Mouse (Mus musculus): ENCODE results near the gene Irf6. TPM values are rescaled to one million over a fixed set of nuclear protein-coding genes. Genes with fewer than 3 reads are reported as not detected.

Irf6 gene
- total and polyA plus RNA-seq, 3 experiments: 0.15 to 0.19 TPM; not detected in 1

GRCm38 (mm10) chr1:193151134-193151533 is 1.8 kb upstream of the Irf6 start:
- Histone ChIP-seq H3K79me2 (ENCODE audit: control insufficient read depth, insufficient read depth, low read length, poor library complexity) (no peaks in the 10 kb centered on the region), H3K36me3 (ENCODE audit: control insufficient read depth in 1 of 2, insufficient read depth in 2 of 2, low read length in 2 of 2) (no peaks in the 10 kb centered on the region), H3K9ac (ENCODE audit: control insufficient read depth, low read depth, low read length, poor library complexity, severe bottlenecking) (no peak overlapping the region), H3K4me1 (ENCODE audit: control insufficient read depth in 1 of 2, insufficient read depth in 2 of 2, low read length in 2 of 2) (no peaks in the 10 kb centered on the region), H3K9me3 (replicated peaks; ENCODE audit: insufficient read depth, low read length) (no peaks in the 10 kb centered on the region), H3K27me3 (ENCODE audit: control insufficient read depth in 1 of 2, insufficient read depth in 2 of 2, low read length in 2 of 2) (peaks cover 3% of the 10 kb centered on the region in 2 experiments; a peak in 3 of 4 replicates), H3K27ac (ENCODE audit: control insufficient read depth, low read depth, low read length) (no peak overlapping the region), H3K4me3 (ENCODE audit: control insufficient read depth in 1 of 2, insufficient read depth in 1 of 2, low read depth in 2 of 2, low read length in 2 of 2) (no peak overlapping the region)
- TF ChIP-seq TCF12 (IDR thresholded peaks at IDR 0.05; ENCODE audit: low read depth, low read length) (no peak), EP300 (IDR thresholded peaks at IDR 0.05; ENCODE audit: low read depth in 1 of 2, low read length in 2 of 2) (no peak), ELF1 (IDR thresholded peaks at IDR 0.05; ENCODE audit: low read depth, low read length) (no peak), MAFK (IDR thresholded peaks at IDR 0.05; ENCODE audit: borderline replicate concordance, low read depth, low read length) (no peak), E2F4 (IDR thresholded peaks at IDR 0.05; ENCODE audit: borderline replicate concordance, low read depth, low read length) (no peak), MAX (IDR thresholded peaks at IDR 0.05; ENCODE audit: low read length) (no peak), NELFE (IDR thresholded peaks at IDR 0.05; ENCODE audit: low read depth, low read length) (no peak), USF2 (IDR thresholded peaks at IDR 0.05; ENCODE audit: borderline replicate concordance in 1 of 2, insufficient read depth in 1 of 2, low read depth in 1 of 2, low read length in 2 of 2) (no peak), RAD21 (IDR thresholded peaks at IDR 0.05; ENCODE audit: low read depth, low read length) (no peak), TBP (IDR thresholded peaks at IDR 0.05; ENCODE audit: low read depth, low read length) (no peak), HCFC1 (IDR thresholded peaks at IDR 0.05; ENCODE audit: low read depth, low read length) (no peak)
- no peak for DNase-seq (ENCODE audit: low read depth, low spot score)

DNA sequence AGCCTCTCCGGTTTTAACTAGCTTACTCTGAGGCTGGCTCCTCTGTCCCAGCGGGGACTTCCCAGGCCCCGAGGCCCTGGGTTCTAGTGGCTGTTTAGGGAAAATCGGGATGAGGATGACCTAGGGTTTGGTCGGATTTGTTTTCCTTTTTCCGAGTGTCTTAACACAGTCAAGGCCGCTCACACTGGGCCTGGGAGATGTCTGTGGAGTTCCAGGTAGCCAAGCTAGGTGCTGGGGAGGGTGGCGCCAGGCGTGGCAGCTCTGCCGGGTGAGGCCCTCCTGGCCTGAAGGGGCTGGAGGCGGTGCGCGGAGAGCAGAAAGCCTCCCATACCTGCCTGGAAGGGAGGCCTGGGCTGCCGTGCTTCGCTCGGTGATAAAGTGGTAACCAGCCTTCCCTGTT is 650 bp downstream of the Irf6 start:
- Histone ChIP-seq H3K27ac (ENCODE audit: control insufficient read depth, low read depth, low read length) (no peak overlapping the region), H3K9me3 (replicated peaks; ENCODE audit: insufficient read depth, low read length) (no peaks in the 10 kb centered on the region), H3K36me3 (ENCODE audit: control insufficient read depth in 1 of 2, insufficient read depth in 2 of 2, low read length in 2 of 2) (peaks cover 0 to 9% of the 10 kb centered on the region in 2 experiments; a peak in 2 of 4 replicates), H3K27me3 (ENCODE audit: control insufficient read depth in 1 of 2, insufficient read depth in 2 of 2, low read length in 2 of 2) (peaks cover 0 to 2% of the 10 kb centered on the region in 2 experiments; a peak in 2 of 4 replicates), H3K79me2 (ENCODE audit: control insufficient read depth, insufficient read depth, low read length, poor library complexity) (no peaks in the 10 kb centered on the region), H3K9ac (ENCODE audit: control insufficient read depth, low read depth, low read length, poor library complexity, severe bottlenecking) (no peak overlapping the region), H3K4me1 (ENCODE audit: control insufficient read depth in 1 of 2, insufficient read depth in 2 of 2, low read length in 2 of 2) (no peaks in the 10 kb centered on the region), H3K4me3 (ENCODE audit: control insufficient read depth in 1 of 2, insufficient read depth in 1 of 2, low read depth in 2 of 2, low read length in 2 of 2) (no peak overlapping the region)
- TF ChIP-seq MAX (IDR thresholded peaks at IDR 0.05; ENCODE audit: low read length) (no peak), BHLHE40 (IDR thresholded peaks at IDR 0.05; ENCODE audit: borderline replicate concordance, low read depth, low read length) (no peak), GATA1 (IDR thresholded peaks at IDR 0.05; ENCODE audit: low read depth, low read length) (no peak), UBTF (IDR thresholded peaks at IDR 0.05; ENCODE audit: borderline replicate concordance, insufficient read depth, low read depth, low read length) (no peak), ZC3H11A (IDR thresholded peaks at IDR 0.05; ENCODE audit: low read depth, low read length) (no peak), USF2 (IDR thresholded peaks at IDR 0.05; ENCODE audit: borderline replicate concordance in 1 of 2, insufficient read depth in 1 of 2, low read depth in 1 of 2, low read length in 2 of 2) (no peak), GABPA (IDR thresholded peaks at IDR 0.05; ENCODE audit: low read depth, low read length) (no peak), CHD2 (IDR thresholded peaks at IDR 0.05; ENCODE audit: low read length) (no peak), ELF1 (IDR thresholded peaks at IDR 0.05; ENCODE audit: low read depth, low read length) (no peak), KAT2A (conservative IDR thresholded peaks at IDR 0.05; ENCODE audit: low read depth, low read length) (no peak), CHD1 (IDR thresholded peaks at IDR 0.05; ENCODE audit: low read depth, low read length) (no peak), ZMIZ1 (IDR thresholded peaks at IDR 0.05; ENCODE audit: low read depth, low read length) (no peak), SMC3 (IDR thresholded peaks at IDR 0.05; ENCODE audit: low read depth, low read length) (no peak), NELFE (IDR thresholded peaks at IDR 0.05; ENCODE audit: low read depth, low read length) (no peak), TBP (IDR thresholded peaks at IDR 0.05; ENCODE audit: low read depth, low read length) (no peak)
- DNase-seq (ENCODE audit: low read depth, low spot score): no peak
